Mouse (Mus musculus) c-Kit-negative CD71-positive TER-119-positive erythroid progenitor cells, embryonic 14.5 days (primary cell): ENCODE data around the gene Alg12.
"Not testable (repeated sequence)": the region's sequence is repeated elsewhere in the genome, so short reads cannot be mapped to it uniquely, and the experiment has no call there.

Experiments used
- DNase-seq: peaks from one replicate; pipeline ENCODE4 v3.0.0-alpha.2; 2013; ENCODE audit warnings: low read depth, low spot score

The Alg12 gene

DNA sequence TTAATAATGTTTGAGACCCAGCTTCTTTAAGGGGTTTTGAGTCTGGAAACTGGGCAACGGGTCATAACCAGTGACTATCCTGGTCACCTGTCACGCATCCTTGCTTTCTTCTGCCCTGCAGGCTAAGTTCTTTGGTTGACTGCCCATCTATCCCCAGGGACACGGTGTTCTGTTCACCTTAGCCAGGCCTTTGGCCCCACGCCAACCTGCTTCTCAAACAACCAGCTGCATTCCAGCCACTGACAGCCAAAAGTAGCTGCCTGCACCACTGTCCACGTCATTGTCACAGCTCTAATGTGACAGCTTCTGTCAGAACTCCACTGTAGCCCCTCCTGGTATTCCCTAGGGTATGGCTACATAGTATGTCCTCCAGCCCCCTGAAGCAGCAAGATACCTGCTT is 12.4 kb upstream of the Alg12 start:
- DNase-seq = no peak

DNA sequence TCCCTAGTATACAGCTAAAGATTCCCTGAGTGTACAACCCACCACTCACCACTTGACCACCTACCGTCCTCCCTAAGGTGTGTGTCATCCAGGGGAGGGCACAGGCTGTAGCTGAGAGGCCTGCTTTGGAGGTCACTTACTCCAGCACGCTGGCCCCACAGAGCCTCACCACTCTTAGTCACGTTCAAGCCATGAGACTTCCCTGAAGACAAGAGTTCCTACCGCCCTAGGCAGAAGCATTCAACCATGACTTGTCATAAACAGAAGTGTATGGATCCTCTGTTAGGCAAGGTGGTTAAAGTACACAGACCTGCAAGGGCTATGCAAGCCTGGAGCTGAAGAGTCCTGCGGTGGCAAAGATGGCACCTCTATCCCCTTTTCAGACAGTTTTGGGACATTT is 11.6 kb upstream of the Alg12 start:
- DNase-seq = no peak

DNA sequence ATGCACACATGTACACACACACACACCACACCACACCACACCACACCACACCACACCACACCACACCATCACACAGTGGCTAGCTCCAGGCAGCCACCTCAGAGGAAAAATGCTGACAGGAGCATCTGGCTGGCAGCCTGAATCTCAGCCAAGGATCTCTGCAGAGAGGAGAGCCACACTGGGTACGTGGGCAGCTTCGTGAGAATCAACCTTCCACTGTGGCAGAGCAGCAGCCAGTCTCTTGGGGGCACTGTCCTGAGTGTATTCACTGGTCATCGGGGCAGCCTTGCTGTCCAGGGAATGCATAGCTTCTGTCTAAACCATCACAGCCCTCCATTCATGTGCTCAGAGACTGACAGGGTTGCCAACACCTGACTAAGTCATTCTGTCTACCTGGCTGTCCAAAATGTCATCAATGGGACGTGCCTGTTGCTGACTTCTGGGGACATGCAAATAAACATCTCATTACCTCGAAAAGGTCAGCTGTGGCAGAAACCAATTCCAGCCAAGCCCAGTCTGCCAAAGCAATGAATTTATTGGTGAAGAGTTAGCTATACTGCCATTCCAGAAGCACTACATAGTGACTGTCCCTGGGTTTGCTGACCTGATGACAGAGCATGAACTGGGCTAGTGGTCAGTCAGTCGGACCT is 10.8 kb upstream of the Alg12 start:
- DNase-seq = no peak

DNA sequence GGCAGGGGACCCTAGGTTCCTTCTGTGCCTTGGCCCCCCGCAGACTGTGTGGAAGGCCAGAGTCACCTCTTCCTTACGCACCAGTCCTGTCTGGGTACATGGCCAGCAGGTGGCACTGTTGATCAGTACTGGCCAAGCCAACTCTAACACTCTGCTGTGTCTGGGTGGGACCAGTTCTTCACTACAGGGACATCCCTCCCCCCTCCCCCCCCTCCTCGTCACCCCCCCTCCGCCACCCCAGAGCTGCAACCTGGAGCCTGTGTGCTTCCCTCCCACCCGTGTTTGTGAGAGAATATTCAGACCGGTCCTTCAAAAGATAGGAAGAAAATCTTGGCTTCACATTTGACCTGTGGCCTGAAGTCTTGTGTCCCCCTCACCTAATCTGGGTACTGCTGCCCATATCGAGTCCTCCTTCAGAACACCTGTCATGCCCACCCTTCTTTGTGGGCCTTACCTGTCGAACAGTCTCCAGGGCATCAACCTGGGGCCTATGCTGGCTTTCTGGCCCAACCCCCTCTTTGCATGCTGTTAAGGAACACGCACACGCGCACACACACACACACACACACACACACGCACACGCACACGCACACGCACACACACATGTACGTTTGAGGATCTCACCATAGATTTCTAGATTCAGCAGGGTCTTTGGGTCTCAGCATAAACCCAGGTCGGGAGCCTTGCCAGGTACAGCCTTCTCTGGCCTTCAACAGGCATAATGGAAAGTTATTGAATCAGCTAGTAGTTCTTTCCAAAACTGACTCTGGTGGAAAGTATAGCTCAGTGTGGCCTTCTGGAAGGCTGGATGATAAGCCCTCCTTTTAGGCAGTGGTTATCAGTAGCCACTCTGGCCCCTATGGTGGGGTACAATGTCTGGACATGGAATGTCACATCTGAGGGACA is 9.9 kb upstream of the Alg12 start:
- DNase-seq = peak; percentile 57

DNA sequence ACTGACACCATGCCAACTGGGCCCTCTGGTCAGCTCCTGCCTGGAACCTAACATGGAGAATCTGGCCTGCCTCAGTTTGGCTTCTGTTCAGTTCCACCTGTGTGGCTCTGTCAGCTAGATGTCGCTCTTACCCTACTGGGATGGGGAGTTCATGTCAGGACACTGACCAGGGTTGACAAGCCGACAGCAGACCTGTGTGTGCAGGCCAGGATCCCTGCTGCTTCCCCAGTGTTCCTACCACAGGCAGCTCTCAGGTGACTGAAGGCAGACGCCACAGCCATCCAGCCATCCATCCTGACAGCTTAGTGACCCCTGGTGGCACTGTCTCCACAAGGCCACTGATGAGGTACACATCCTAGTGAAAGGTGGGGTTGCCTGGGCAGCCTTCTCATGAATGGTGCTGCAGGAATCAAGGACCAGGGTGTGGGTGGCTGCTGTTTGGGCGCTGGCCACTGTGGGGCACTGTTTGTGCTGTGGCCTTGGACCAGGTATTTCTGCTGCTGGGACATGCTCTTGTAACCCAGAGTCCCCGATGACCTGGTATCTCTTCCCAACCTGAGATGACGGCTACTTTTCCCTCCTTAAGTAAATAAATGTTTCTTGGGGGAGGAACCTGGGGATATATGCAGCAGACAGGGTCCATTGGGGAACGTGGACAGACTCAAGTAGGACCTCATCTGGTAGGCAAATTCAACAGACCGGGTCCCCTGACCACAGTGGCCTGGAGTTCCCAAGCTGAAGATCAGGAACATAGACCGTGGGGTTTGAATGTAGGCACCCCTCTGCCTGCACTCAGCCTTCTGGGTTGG is 9.1 kb upstream of the Alg12 start:
- no peak for DNase-seq

DNA sequence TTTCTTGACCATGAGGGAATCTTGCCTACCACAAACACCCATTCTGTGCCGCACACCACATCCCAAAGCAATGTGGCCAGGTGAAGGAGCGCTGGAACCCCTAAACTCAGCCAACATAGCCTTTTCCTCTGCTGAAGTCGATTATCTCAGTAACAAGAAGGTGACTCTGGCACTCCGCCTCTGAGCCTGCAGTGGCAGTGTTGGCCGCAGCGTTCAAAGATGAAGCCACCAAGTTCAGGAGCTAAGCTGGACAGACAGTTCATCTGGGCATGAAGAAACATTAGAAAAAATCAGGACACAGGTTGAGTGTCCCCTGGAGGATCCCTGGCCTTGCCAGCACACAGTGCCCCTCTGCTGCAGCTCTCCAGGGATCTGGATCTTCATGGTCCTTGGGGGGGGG is 8.3 kb upstream of the Alg12 start:
- no peak for DNase-seq

DNA sequence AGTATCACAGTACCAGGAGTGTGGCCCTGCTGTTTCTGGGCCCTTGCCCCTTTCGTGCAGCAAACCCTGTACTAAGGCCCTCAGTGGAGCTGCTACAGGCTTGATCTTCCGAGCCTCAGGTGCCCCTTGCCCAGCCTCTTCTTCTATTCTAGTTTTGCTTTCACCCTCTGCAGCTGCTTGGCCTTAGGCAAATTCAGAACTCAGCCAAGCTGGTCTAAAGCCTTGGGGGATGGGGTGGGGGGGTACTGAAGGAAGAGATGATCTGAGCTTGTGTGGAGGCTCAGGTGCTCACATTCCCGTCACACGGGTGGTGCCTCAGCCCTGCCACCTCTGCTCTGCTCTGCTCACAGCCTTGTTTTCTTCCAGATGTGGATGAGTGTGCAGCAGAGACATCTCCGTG is 4.3 kb upstream of the Alg12 start:
- no peak for DNase-seq

DNA sequence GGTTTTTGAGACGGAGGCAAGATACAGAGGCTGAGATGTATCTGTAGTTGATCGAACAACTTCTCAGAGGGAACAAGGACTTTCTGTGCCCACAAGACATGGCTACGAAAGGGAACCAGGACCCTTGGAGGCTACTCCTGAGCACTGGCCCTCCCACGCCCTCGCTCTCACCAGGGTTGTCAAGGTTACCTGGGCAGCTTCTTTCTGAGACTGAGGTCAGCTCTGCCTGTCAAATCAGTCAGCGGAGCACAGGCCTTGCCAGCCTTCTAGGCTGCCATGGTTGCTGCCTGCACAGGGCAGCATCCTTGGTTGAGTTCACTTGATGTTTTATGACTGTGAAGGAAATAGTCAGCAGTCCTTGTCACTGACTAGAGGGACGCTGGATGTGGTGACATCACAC is 3.4 kb upstream of the Alg12 start:
- no peak for DNase-seq

DNA sequence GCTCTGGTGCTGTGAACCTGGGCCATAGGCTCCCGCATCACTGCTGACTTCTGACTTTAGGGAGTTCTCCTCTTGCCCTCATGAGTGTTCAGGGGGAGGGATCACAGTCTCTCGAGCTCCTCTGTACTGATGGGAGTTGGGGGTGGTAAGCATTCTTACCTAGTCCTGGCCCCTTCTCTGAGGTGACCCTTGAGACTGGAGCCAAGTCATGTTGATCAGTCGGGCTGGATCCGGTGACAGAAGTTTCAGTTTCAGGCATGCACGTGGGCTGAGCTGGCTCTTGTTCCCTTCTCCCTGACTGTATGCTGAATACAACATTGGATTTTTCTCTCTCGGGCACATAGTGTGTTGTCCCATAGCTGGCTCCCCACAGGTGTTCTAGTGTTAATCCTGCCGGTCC is 2.3 kb upstream of the Alg12 start:
- no peak for DNase-seq

DNA sequence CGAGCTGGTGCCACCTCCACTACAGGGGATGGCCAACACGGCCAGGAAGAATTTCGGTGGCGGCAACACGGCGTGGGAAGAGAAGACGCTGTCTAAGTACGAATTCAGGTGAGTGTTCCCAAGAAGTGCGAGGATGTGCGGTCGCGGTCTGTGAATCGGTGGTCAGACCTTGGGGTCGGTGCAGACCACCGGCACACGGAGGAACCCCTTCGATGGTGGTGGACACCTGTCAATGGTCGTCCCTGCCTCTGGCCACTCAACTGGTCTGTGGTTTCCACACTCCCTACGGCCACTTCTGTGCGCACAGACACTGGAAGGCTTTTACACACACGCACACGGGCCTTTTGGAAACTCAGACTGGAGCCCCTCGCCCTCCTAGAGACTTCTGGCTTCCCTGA is 787 bp upstream of the Alg12 start:
- DNase-seq = no peak

DNA sequence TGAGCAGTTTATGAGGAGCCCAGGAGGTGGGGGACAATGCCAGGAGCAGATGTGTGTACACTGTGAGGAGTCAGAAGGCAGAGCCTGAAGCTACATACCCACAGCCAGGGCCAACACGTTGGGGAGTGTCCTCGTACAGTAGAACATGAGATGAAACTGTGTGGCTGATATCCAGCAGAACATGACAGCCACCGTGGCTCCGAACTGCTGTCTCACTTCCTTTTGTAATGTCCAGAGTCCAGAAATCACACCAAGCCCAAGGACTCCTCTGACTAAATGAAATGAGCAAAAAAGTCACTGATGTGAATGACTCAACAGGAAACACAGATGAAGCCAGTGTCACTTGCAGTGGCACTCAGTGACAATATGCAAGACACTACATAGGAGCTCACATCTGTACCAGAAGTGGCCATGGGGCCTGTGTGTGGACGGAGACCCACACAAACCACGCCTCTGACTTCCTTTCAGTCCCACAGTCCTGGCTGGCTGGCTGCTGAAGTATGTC is 3.9 kb downstream of the Alg12 start:
- DNase-seq = no peak

DNA sequence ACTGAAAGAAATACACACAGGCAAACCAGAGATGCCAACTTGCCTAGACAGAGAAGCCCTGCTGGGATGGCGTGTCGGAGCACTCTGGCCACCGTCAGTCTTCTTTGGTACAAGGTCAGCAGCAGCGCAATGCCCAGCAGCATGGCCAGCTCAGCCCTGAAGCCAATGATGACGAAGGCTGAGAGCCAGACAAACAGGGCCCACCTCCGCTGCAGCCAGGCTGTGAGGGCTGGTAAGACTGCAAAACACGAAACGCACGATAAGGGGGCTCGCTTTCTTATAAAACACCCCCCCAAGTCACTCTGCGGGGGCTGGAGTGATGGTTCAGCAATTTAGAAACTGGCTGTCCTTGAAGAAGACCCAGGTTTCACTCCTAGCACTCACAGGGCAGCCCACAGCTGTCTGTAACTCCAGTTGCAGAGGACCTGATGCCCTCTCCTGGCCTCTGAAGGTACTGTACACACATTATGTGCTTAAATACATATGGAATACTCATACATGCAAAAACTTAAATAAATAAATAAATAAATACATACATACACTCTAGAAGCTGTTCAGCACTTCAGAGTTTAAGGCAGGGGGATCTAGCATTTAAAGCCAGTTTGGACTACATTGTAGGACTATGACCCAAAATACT is 4.6 kb downstream of the Alg12 start:
- no peak for DNase-seq

DNA sequence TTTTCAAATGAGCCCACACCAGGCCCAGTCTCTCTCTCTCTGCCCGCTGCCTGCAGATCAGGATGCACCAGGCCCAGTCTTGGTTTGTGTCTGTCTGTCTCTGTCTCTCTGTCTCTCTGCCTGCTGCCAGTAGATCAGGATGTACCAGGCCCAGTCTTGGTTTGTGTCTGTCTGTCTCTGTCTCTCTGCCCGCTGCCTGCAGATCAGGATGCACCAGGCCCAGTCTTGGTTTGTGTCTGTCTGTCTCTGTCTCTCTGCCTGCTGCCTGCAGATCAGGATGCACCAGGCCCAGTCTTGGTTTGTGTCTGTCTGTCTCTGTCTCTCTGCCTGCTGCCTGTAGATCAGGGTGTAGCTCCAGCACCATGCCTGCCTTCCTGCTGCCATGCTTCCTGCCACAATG is 5.2 kb downstream of the Alg12 start:
- not testable (repeated sequence) for DNase-seq

DNA sequence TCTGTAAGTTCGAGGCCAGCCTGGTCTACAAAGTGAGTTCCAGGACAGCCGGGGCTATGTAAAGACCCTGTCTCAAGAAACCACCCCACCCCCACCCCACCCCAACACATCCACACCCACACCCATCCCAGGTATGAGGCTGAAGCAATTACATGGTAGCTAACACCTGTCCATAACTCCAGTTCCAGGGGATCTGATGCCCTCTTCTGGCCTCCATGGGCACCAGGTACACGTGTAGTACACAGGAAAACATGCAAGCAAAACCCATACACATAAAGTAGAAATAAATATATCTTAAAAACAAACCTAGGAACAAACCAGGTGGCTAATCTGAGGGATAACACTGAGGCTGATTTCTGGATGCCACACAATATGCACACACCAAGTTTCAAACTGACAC is 5.9 kb downstream of the Alg12 start:
- DNase-seq = no peak

DNA sequence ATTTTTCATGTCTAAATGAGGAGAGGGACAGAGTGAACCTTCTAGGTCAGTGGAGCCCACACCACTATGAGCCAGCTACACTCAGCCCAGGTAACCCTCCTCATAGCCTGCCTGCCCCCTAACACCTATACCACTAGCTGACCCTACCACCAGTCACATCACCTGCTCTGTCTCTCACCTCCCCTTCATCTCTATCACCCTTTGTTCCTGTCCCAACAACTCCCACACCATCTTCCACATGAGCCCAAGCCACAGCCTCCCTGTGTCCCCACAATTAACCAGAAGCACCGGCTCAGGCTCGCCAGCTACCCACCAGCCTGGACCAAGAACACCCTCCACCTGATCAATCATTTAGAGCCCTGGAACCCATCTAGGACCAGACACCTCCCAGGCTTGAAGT is 8.7 kb downstream of the Alg12 start:
- no peak for DNase-seq

DNA sequence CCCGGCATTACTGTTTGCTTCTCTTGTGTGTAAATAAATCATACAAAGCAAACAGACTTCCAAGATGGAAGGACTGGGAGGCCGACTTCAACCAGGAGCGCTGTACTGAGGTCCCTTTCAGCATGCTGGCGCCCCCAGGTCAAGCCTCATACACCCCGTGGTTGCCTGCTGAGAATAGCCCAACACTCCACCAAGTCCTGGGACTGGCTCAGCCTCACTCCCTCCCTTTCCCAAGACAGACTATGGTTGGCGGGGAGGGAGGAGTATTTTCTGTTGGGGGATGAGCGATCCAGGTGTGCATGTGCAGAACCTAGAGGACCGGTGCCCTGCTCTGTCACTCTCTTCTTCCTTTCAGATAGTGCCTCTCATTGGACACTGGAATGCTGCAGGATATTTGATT is 11.0 kb downstream of the Alg12 start:
- no peak for DNase-seq

DNA sequence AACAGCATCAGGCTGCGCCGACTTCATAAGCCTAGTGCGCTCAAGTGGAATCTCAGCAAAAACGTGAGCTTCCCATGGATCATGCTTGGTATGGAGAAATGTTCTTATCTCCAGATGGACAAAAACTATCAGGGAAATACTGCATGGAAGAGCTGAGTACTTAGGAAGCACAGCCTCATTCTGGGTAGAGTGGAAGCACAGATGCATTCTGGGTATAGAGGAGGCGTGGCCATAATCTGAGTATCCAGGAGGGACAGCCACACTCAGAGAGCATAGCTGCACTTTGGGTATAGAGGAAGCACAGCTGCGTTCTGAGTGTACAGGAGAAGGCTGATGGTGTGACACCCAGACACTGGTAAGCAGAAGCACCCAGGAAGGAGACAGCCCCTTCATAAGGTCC is 16.8 kb downstream of the Alg12 start:
- no peak for DNase-seq

DNA sequence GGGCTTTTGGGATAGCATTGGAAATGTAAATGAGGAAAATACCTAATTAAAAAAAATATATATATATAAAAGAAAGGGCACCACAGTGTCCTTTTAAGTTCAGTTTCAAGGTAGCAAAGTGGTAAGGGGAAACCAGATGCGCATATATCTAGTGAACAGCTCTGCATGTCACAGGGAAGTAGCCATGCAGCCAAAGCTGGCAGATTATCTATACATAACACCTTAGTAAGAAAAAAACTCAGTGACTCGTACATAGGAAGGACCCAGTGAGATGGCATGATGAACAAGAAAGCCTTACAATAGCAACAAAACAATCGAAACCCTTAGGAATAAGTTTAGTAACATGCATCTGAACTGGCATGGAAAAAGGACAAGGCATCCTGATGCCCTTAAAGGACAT is 17.2 kb downstream of the Alg12 start:
- no peak for DNase-seq

DNA sequence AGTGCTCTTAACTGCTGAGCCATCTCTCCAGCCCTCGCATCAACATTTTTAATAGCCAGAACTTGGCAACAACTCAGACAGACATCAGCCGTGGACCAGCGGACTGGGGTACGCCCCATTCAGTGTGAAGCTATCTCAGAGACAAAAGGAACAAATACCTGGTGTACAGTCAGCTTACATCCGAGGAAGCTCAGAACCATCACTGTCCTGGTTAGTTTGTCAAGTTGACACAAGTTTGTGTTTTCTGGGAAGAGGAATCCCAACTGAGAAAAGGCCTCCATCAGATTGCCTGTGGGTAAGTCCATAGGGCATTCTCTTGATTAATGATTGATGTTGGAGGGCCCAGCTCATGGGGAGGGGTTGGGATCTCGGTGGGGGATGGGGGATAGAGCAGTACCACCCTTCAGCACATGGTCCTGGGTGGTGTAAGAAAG is 18.2 kb downstream of the Alg12 start:
- DNase-seq = no peak

DNA sequence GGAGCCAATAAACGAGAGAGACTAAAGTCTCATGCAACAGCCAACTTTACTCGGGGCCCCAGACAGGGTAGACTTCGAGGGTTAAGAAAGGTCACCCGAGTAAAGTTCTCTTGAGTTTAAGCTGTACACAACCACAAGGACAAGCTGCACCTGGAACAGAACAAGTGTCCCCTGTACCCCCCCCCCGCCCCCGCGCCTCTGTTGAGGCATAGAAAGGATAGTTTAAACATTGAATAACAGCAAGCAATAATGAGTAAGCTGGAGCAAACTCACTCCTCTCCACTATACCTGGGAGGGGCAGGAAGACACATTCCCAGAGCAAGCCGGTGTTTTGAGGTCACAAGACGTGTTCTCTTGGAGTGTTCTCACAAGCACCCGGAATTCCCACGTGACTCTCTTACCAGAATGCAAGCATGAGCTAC is 19.2 kb downstream of the Alg12 start:
- no peak for DNase-seq

DNA sequence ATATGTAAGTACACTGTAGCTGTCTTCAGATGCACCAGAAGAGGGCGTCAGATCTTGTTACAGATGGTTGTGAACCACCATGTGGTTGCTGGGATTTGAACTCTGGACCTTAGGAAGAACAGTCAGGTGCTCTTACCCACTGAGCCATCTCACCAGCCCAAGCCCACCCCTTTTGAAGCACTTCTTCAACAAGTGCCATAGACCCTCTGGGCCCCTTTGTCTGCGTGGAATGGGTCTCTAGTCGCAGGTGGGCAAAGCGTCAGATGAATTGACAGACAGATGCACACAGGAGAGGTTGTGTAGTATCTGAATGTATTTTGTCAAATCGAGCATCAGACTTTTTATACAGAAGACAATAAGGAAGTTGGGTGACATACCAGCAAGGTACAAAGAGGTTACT is 24.4 kb downstream of the Alg12 start:
- DNase-seq = not testable (repeated sequence)
